8 mouse cellular contexts compared by ENCODE assay signal in the genomic region with DNA sequence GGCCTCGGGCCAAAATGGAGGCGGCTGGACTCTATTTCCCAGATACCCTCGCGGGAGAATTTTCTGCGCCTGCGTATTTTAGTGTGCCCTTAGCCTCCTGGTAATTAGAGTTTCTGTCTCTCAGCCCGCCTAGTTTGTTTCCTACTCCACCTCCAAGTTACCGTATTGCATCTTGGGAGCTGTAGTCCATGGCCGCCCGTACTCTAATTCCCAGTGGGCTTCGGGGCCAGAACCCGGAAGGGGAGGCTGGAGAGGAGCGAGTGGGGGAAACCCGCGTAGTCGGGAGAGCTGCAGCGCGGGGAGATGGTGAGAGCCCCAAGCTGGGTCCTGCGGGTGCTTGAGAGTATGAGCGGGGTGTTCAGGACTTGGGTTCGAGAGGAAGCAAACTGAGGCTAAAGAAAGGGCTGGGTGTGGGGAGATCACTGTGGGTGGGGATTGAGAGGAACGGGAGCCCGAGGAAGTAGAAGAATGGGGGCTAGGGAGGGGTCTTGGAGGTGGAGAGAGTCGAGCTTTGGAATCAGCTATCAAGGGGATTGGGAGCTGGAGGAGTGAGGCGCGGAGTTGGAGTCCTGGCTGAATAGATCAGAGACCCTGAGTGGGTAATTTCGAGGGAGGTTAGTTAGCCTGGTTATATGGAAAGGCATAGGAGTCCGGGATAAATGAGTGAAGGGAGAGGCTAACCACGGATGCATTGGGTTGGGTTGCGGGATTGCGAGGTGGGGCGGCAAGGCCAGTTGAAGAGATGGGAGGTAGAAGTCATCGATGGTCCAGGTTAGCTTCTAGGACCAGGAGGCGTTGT. TPM values are rescaled to one million over a fixed set of nuclear protein-coding genes. Genes with fewer than 3 reads are reported as not detected.
A peak's percentile ranks its signal among the peaks of the same experiment; 100 is the strongest.
DNase-seq lines count a peak whose midpoint lies in the region; ATAC-seq and TF ChIP-seq lines count a peak whose summit lies in the region.

A gene (plus strand): TSS at position 229 of the 799 bp plus-strand sequence.

- H3K36me3 ChIP-seq in hindbrain, embryonic 13.5 days, result no peaks in the 10 kb centered on the region

- POLR2A ChIA-PET in Patski (lab: Charles Lee), result interaction anchor here (1.1 to 1.8 kb wide), 5 partner anchors 12 to 28 kb away, joined by 3 to 6 read pairs (median 4); no protein-coding TSS in a partner anchor

- CTCF ChIA-PET in Patski (lab: Charles Lee), result interaction anchor here (0.6 to 2.6 kb wide), 5 partner anchors 9 to 25 kb away, joined by 3 to 11 read pairs (median 4); no protein-coding TSS in a partner anchor

- peaks cover 30% of the 10 kb centered on the region for H3K4me1 ChIP-seq in hindbrain, embryonic 13.5 days (replicated peaks)

- peak; percentile 91 for ATAC-seq in Patski
- ATAC-seq in hindbrain, embryonic 13.5 days (ENCODE audit: low FRiP score), result peak; percentile 94

- DNase-seq in Patski (ENCODE audit: low read depth, low spot score), result peak; percentile 91
- DNase-seq in cerebellum, postnatal 14 days, result peak; percentile 93 to 94
- DNase-seq in frontal cortex, postnatal 14 days (ENCODE audit: low spot score in 2 of 2), result peak; percentile 88 to 91
- peak; percentile 79 to 82 for DNase-seq in layer of hippocampus, postnatal 25 days (ENCODE audit: extremely low spot score in 1 of 2, low spot score in 1 of 2)
- peak; percentile 98 for DNase-seq in lung, postnatal 25 days (ENCODE audit: low spot score)
- DNase-seq in retina, embryonic 14.5 days (ENCODE audit: low spot score), result peak; percentile 99
- DNase-seq in thymus, postnatal 4 days, result peak; percentile 87

- TF ChIP-seq CTCF in Patski (IDR thresholded peaks at IDR 0.05), result no peak

- 4% methylated on average over 34 of the region's 34 CpGs for WGBS in hindbrain, embryonic 13.5 days

- H3K27me3 ChIP-seq in Patski, result no peaks in the 10 kb centered on the region
- peaks cover 10% of the 10 kb centered on the region; the same call in 1 of the 2 replicates for H3K27me3 ChIP-seq in hindbrain, embryonic 13.5 days

- in situ Hi-C loops in Patski (cut with MboI; ENCODE audit: low pct_unique_long_range_greater_than_20kb), result no loop called here

- H3K9me3 ChIP-seq in hindbrain, embryonic 13.5 days, result no peaks in the 10 kb centered on the region

- H3K9ac ChIP-seq in hindbrain, embryonic 13.5 days, result peak within 1 kb of the TSS; percentile 87

- peak within 1 kb of the TSS; percentile 74 for H3K27ac ChIP-seq in hindbrain, embryonic 13.5 days

- H3K4me2 ChIP-seq in hindbrain, embryonic 13.5 days, result peak within 1 kb of the TSS; percentile 87

- H3K4me3 ChIP-seq in hindbrain, embryonic 13.5 days, result peak within 1 kb of the TSS; percentile 70

RNA-seq across cellular contexts. Expression of the gene that starts here (rescaled TPM):
- polyA plus RNA-seq in Patski (2021), result 13.0 TPM
- 18.9 and 20.2 TPM in 2 replicates for polyA plus RNA-seq in hindbrain, embryonic 13.5 days (2015; fragmentation: Nextera tagmentation; extraction: Ambion mirVana)
- 10 to 100 TPM; 13.2 to 14.2 TPM for total RNA-seq in layer of hippocampus, postnatal 25 days (2021)

Comparison
In these comparisons a context has a peak if more than half of its experiments do, and no peak if none do; other contexts are left out.
1. Peak in every context shown above with its lines: DNase-seq, ATAC-seq, H3K4me3 ChIP-seq and H3K27ac ChIP-seq.